8 mouse cellular contexts compared by ENCODE assay signal in genomic region chr6:128065982-128066381, GRCm38 (mm10).
DNase-seq lines count a peak whose midpoint lies in the region; ATAC-seq and TF ChIP-seq lines count a peak whose summit lies in the region.

No protein-coding gene starts in this region.

- DNase-seq in heart, postnatal 25 days (ENCODE audit: low spot score): no peak
- peak; percentile 69 to 76 for DNase-seq in cerebellum, postnatal 14 days
- no peak for DNase-seq in right cerebral cortex, postnatal 10 days (ENCODE audit: low spot score in 2 of 2)
- no peak for DNase-seq in left cerebral cortex, postnatal 14 days (ENCODE audit: low spot score in 2 of 2)
- no peak for DNase-seq in layer of hippocampus, postnatal 14 days (ENCODE audit: low spot score in 2 of 2)

- no peaks in the 10 kb centered on the region for H3K36me3 ChIP-seq in heart, embryonic 15.5 days
- no peaks in the 10 kb centered on the region for H3K36me3 ChIP-seq in intestine, embryonic 15.5 days
- no peaks in the 10 kb centered on the region for H3K36me3 ChIP-seq in myocyte (ENCODE audit: control insufficient read depth, insufficient read depth)

- peak overlapping the region; percentile 31 for H3K4me2 ChIP-seq in heart, embryonic 15.5 days
- no peak overlapping the region for H3K4me2 ChIP-seq in intestine, embryonic 15.5 days (replicated peaks)
- H3K4me2 ChIP-seq in myocyte (ENCODE audit: low read depth): peak overlapping the region; percentile 49

- no peaks in the 10 kb centered on the region for H3K27me3 ChIP-seq in heart, embryonic 15.5 days
- H3K27me3 ChIP-seq in intestine, embryonic 15.5 days (replicated peaks): no peaks in the 10 kb centered on the region
- H3K27me3 ChIP-seq in myocyte (ENCODE audit: control insufficient read depth, insufficient read depth, insufficient read length): no peaks in the 10 kb centered on the region

- H3ac ChIP-seq in myocyte (ENCODE audit: control insufficient read depth, insufficient read length): no peak overlapping the region

- peak; percentile 75 for ATAC-seq in heart, embryonic 15.5 days (replicated peaks; ENCODE audit: insufficient number of reproducible peaks, insufficient read depth, low FRiP score, low read depth)
- ATAC-seq in intestine, embryonic 15.5 days: peak; percentile 56

- H3K4me3 ChIP-seq in heart, embryonic 15.5 days: no peak overlapping the region
- H3K4me3 ChIP-seq in intestine, embryonic 15.5 days (replicated peaks): no peak overlapping the region
- H3K4me3 ChIP-seq in myocyte: no peak overlapping the region

- intact Hi-C loops in heart, postnatal 25 days (cut with DNase I): no loop called here
- intact Hi-C loops in left cerebral cortex, postnatal 14 days (cut with DNase I): no loop called here

- no peak for TF ChIP-seq POLR2A in myocyte (IDR thresholded peaks at IDR 0.05; ENCODE audit: insufficient read length, low read depth)

- H3K4me1 ChIP-seq in heart, embryonic 15.5 days (replicated peaks): peaks cover 49% of the 10 kb centered on the region
- H3K4me1 ChIP-seq in intestine, embryonic 15.5 days (replicated peaks): peaks cover 16% of the 10 kb centered on the region

- WGBS in heart, embryonic 15.5 days: 13% methylated on average over 7 of the region's 7 CpGs
- WGBS in intestine, embryonic 15.5 days: 29% methylated on average over 7 of the region's 7 CpGs

- peak overlapping the region; percentile 84 for H3K27ac ChIP-seq in heart, embryonic 15.5 days
- no peak overlapping the region for H3K27ac ChIP-seq in intestine, embryonic 15.5 days

- no peaks in the 10 kb centered on the region for H3K79me2 ChIP-seq in myocyte (ENCODE audit: control insufficient read depth, insufficient read depth)

- peak overlapping the region; percentile 35 for H3K9ac ChIP-seq in heart, embryonic 15.5 days
- no peak overlapping the region for H3K9ac ChIP-seq in intestine, embryonic 15.5 days

- no peaks in the 10 kb centered on the region for H3K9me3 ChIP-seq in heart, embryonic 15.5 days (replicated peaks)
- H3K9me3 ChIP-seq in intestine, embryonic 15.5 days: no peaks in the 10 kb centered on the region

TF ChIP-seq in myocyte, 11 proteins besides CTCF, POLR2A, EP300 and RAD21:
- peak; percentile 82 for TF ChIP-seq TCF3 (IDR thresholded peaks at IDR 0.05; ENCODE audit: insufficient read length, low read depth)
- TF ChIP-seq MYOG (IDR thresholded peaks at IDR 0.05; ENCODE audit: control insufficient read depth in 1 of 3, insufficient read depth in 1 of 3, insufficient read length in 2 of 3, low read depth in 2 of 3): peak; percentile 79 to 98 (median 84)
- peak; percentile 4; the same call in 1 of the 2 replicates for TF ChIP-seq CEBPB (IDR thresholded peaks at IDR 0.05; ENCODE audit: insufficient read depth, poor library complexity, severe bottlenecking)
- no peak for TF ChIP-seq REST (IDR thresholded peaks at IDR 0.05; ENCODE audit: insufficient read depth, insufficient read length)
- TF ChIP-seq MYOD1 (IDR thresholded peaks at IDR 0.05; ENCODE audit: control insufficient read depth in 1 of 3, insufficient read length in 2 of 3, low read depth in 2 of 3): peak; percentile 70 to 97 (median 95)
- TF ChIP-seq E2F4 (IDR thresholded peaks at IDR 0.05; ENCODE audit: insufficient read depth): no peak
- TF ChIP-seq TCF12 (IDR thresholded peaks at IDR 0.05; ENCODE audit: insufficient read depth, poor library complexity, severe bottlenecking): peak; percentile 93

Comparison
In these comparisons a context has a peak if more than half of its experiments do, and no peak if none do; other contexts are left out.
1. DNase-seq: peak in cerebellum, postnatal 14 days (2 of 2); none in heart, postnatal 25 days (single experiment), right cerebral cortex, postnatal 10 days (0 of 2), left cerebral cortex, postnatal 14 days (0 of 2) and layer of hippocampus, postnatal 14 days (0 of 2).